Mouse (Mus musculus): ENCODE results near the gene Proca1. TPM values are rescaled to one million over a fixed set of nuclear protein-coding genes. Genes with fewer than 3 reads are reported as not detected.

Gene Proca1
- polyA plus RNA-seq, 1 experiment from 2014 or later, result 0.96 TPM

GRCm38 (mm10) chr11:78190041-78190440 is 3.2 kb upstream of the Proca1 start:
- no peak for DNase-seq (ENCODE audit: low spot score)
- 74% methylated on average over 6 of the region's 6 CpGs for WGBS
- peaks cover 40% of the 10 kb centered on the region for H3K4me1 ChIP-seq
- no peaks in the 10 kb centered on the region for H3K9me3 ChIP-seq (replicated peaks)
- H3K4me3 ChIP-seq, result peak overlapping the region; percentile 82
- no peaks in the 10 kb centered on the region; the same call in 1 of the 2 replicates for H3K27me3 ChIP-seq (ENCODE audit: low read depth, poor library complexity, severe bottlenecking)
- H3K27ac ChIP-seq (replicated peaks), result peak overlapping the region; percentile 99
- H3K36me3 ChIP-seq, result peaks cover 38% of the 10 kb centered on the region

- DNase-seq (ENCODE audit: low spot score), result peak; percentile 75
- WGBS, result 2% methylated on average over 30 of the region's 30 CpGs
- H3K4me3 ChIP-seq, result peak overlapping the region; percentile 55
- H3K27me3 ChIP-seq (ENCODE audit: low read depth, poor library complexity, severe bottlenecking), result no peaks in the 10 kb centered on the region; the same call in 1 of the 2 replicates
- H3K27ac ChIP-seq (replicated peaks), result peak overlapping the region; percentile 69
- H3K9me3 ChIP-seq (replicated peaks), result no peaks in the 10 kb centered on the region
- peaks cover 28% of the 10 kb centered on the region for H3K4me1 ChIP-seq
- H3K36me3 ChIP-seq, result peaks cover 38% of the 10 kb centered on the region
Measured at GRCm38 (mm10) chr11:78194411-78195100, 1.4 kb downstream of the Proca1 start.

GRCm38 (mm10) chr11:78195101-78195863 is 2.1 kb downstream of the Proca1 start:
- H3K27me3 ChIP-seq (ENCODE audit: low read depth, poor library complexity, severe bottlenecking), result no peaks in the 10 kb centered on the region; the same call in 1 of the 2 replicates
- 53% methylated on average over 23 of the region's 23 CpGs for WGBS
- H3K27ac ChIP-seq (replicated peaks), result peak overlapping the region; percentile 69
- H3K4me1 ChIP-seq, result peaks cover 20% of the 10 kb centered on the region
- peak overlapping the region; percentile 55 for H3K4me3 ChIP-seq
- no peaks in the 10 kb centered on the region for H3K9me3 ChIP-seq (replicated peaks)
- H3K36me3 ChIP-seq, result peaks cover 37% of the 10 kb centered on the region
- no peak for DNase-seq (ENCODE audit: low spot score)

GRCm38 (mm10) chr11:78202372-78202771 is 9.2 kb downstream of the Proca1 start:
- Histone ChIP-seq H3K4me3 (no peak overlapping the region), H3K27ac (replicated peaks) (no peak overlapping the region), H3K36me3 (peaks cover 45% of the 10 kb centered on the region), H3K27me3 (ENCODE audit: low read depth, poor library complexity, severe bottlenecking) (no peaks in the 10 kb centered on the region), H3K4me1 (peaks cover 10% of the 10 kb centered on the region), H3K9me3 (replicated peaks) (no peaks in the 10 kb centered on the region)
- WGBS, result 93% methylated on average over 3 of the region's 3 CpGs
- DNase-seq (ENCODE audit: low spot score), result no peak

GRCm38 (mm10) chr11:78204287-78204686 is 11.1 kb downstream of the Proca1 start:
- peaks cover 10% of the 10 kb centered on the region for H3K4me1 ChIP-seq
- no peaks in the 10 kb centered on the region for H3K27me3 ChIP-seq (ENCODE audit: low read depth, poor library complexity, severe bottlenecking)
- no peak overlapping the region for H3K4me3 ChIP-seq
- H3K27ac ChIP-seq (replicated peaks), result no peak overlapping the region
- no peak for DNase-seq (ENCODE audit: low spot score)
- WGBS, result 83% methylated on average over 6 of the region's 6 CpGs
- H3K9me3 ChIP-seq (replicated peaks), result no peaks in the 10 kb centered on the region
- H3K36me3 ChIP-seq, result peaks cover 64% of the 10 kb centered on the region

- Histone ChIP-seq H3K27ac (replicated peaks) (0 out of 2 replicates have a peak overlapping the region, but pooled peaks have one; percentile 38), H3K4me1 (peaks cover 10% of the 10 kb centered on the region), H3K9me3 (replicated peaks) (no peaks in the 10 kb centered on the region), H3K27me3 (ENCODE audit: low read depth, poor library complexity, severe bottlenecking) (no peaks in the 10 kb centered on the region), H3K36me3 (peaks cover 77% of the 10 kb centered on the region), H3K4me3 (no peak overlapping the region)
- 84% methylated on average over 13 of the region's 13 CpGs for WGBS
- no peak for DNase-seq (ENCODE audit: low spot score)
Measured at GRCm38 (mm10) chr11:78205361-78206206, 12.4 kb downstream of the Proca1 start.

GRCm38 (mm10) chr11:78207190-78207589 is 14.0 kb downstream of the Proca1 start:
- Histone ChIP-seq H3K27me3 (ENCODE audit: low read depth, poor library complexity, severe bottlenecking) (no peaks in the 10 kb centered on the region), H3K4me3 (no peak overlapping the region), H3K4me1 (peaks cover 10% of the 10 kb centered on the region), H3K9me3 (replicated peaks) (no peaks in the 10 kb centered on the region), H3K27ac (replicated peaks) (no peak overlapping the region), H3K36me3 (peaks cover 93% of the 10 kb centered on the region)
- no peak for DNase-seq (ENCODE audit: low spot score)
- 92% methylated on average over 7 of the region's 7 CpGs for WGBS

- Histone ChIP-seq H3K4me3 (no peak overlapping the region), H3K36me3 (peaks cover 100% of the 10 kb centered on the region), H3K4me1 (peaks cover 8% of the 10 kb centered on the region), H3K27me3 (ENCODE audit: low read depth, poor library complexity, severe bottlenecking) (no peaks in the 10 kb centered on the region), H3K9me3 (replicated peaks) (no peaks in the 10 kb centered on the region), H3K27ac (replicated peaks) (no peak overlapping the region)
- DNase-seq (ENCODE audit: low spot score), result no peak
- 97% methylated on average over 6 of the region's 6 CpGs for WGBS
Measured at GRCm38 (mm10) chr11:78209886-78210285, 16.7 kb downstream of the Proca1 start.

- Histone ChIP-seq H3K4me1 (peaks cover 6% of the 10 kb centered on the region), H3K9me3 (replicated peaks) (no peaks in the 10 kb centered on the region), H3K27ac (replicated peaks) (no peak overlapping the region), H3K4me3 (no peak overlapping the region), H3K36me3 (peaks cover 100% of the 10 kb centered on the region), H3K27me3 (ENCODE audit: low read depth, poor library complexity, severe bottlenecking) (no peaks in the 10 kb centered on the region)
- 78% methylated on average over 7 of the region's 7 CpGs for WGBS
- no peak for DNase-seq (ENCODE audit: low spot score)
Measured at GRCm38 (mm10) chr11:78210615-78211014, 17.4 kb downstream of the Proca1 start.

- H3K36me3 ChIP-seq, result peaks cover 100% of the 10 kb centered on the region
- H3K27ac ChIP-seq (replicated peaks), result no peak overlapping the region
- H3K9me3 ChIP-seq (replicated peaks), result no peaks in the 10 kb centered on the region
- no peaks in the 10 kb centered on the region for H3K4me1 ChIP-seq
- no peak for DNase-seq (ENCODE audit: low spot score)
- WGBS, result 92% methylated on average over 5 of the region's 5 CpGs
- no peak overlapping the region for H3K4me3 ChIP-seq
- no peaks in the 10 kb centered on the region for H3K27me3 ChIP-seq (ENCODE audit: low read depth, poor library complexity, severe bottlenecking)
Measured at GRCm38 (mm10) chr11:78211513-78211912, 18.3 kb downstream of the Proca1 start.

GRCm38 (mm10) chr11:78213086-78213817 is 20.1 kb downstream of the Proca1 start:
- Histone ChIP-seq H3K4me1 (no peaks in the 10 kb centered on the region), H3K36me3 (peaks cover 100% of the 10 kb centered on the region), H3K4me3 (no peak overlapping the region), H3K9me3 (replicated peaks) (no peaks in the 10 kb centered on the region), H3K27ac (replicated peaks) (no peak overlapping the region), H3K27me3 (ENCODE audit: low read depth, poor library complexity, severe bottlenecking) (no peaks in the 10 kb centered on the region)
- 96% methylated on average over 14 of the region's 14 CpGs for WGBS
- DNase-seq (ENCODE audit: low spot score), result no peak

All from midbrain, embryonic 10.5 days (tissue).